Mouse (Mus musculus) ZHBTc4 (cell line): ENCODE measurements around the gene Cant1.

Source experiments
- DNase-seq: peaks from one replicate; pipeline ENCODE4 v3.0.0-alpha.2; 2011; ENCODE audit warnings: low read depth, low spot score

Cant1 gene

GRCm38 (mm10) chr11:118374506-118374905 lies 44.4 kb downstream of the Cant1 start:
- no peak for DNase-seq

- DNase-seq = peak; percentile 79
These were observed 46.2 kb downstream of the Cant1 start for GRCm38 (mm10) chr11:118372641-118373040.

GRCm38 (mm10) chr11:118371876-118372275 lies 47.0 kb downstream of the Cant1 start:
- no peak for DNase-seq

DNA sequence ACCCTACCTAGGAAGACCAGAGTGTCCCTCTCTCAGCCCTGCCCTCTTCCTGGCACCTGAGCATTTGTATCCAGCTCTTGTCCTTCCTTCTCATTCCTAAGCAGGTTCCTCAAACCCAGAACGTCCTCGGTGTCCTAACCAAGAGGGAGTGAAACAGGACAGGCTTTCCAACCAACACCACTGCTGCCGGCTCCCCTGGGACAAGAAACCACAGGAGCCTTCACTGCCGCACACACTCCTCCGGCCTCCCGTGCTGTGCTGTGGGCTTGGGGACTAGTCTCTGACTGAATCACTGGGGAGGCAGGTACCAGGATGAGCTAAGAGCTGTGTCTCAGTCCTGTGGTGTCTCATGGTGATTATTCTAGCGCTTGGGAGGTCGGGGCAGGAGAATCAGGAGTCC lies 49.2 kb downstream of the Cant1 start:
- no peak for DNase-seq

- no peak for DNase-seq
These were observed 49.6 kb downstream of the Cant1 start for GRCm38 (mm10) chr11:118369251-118369650.

GRCm38 (mm10) chr11:118368330-118368729 lies 50.6 kb downstream of the Cant1 start:
- peak; percentile 88 for DNase-seq

- no peak for DNase-seq
These were observed 52.3 kb downstream of the Cant1 start for GRCm38 (mm10) chr11:118366559-118366958.

GRCm38 (mm10) chr11:118366108-118366507 lies 52.8 kb downstream of the Cant1 start:
- DNase-seq = no peak

DNA sequence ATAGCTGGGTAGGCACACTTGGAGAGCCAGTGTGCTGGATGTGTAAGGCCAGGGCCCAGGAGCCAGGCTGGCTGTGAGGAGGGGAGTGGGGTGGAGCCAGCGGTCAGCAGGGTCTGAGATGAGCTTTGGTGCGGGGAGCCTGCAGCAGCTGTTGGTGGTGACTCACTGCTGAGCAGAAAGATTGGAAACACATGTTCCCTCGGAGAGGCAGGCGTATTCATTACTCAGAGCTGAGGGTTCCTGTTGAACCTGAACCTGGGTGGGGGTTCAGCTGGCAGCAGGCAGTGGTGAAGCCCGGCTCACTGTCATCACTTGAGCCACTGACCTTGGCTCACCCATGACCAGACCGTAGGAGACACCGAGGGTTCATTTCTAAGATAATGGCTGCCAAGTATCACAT lies 53.7 kb downstream of the Cant1 start:
- no peak for DNase-seq

DNA sequence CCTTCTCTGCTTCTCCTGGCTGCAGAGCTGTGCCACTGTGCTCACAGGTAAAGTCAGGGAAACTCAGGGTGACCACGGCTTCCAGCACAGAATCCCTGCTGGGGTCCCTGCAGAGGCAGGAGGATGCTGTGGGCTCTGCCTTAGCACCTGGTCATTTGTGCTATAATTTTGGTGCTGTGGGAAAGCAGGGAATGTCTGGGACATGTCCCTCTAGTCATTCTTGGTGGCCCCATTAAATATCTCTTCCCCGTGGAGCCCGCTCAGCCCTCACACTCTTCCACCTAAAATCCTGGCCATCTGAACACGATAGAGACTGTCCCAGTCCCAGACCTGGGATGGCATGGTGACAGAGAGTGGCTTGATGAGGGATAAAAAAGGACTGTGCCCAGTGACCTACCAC lies 54.9 kb downstream of the Cant1 start:
- DNase-seq = no peak

DNA sequence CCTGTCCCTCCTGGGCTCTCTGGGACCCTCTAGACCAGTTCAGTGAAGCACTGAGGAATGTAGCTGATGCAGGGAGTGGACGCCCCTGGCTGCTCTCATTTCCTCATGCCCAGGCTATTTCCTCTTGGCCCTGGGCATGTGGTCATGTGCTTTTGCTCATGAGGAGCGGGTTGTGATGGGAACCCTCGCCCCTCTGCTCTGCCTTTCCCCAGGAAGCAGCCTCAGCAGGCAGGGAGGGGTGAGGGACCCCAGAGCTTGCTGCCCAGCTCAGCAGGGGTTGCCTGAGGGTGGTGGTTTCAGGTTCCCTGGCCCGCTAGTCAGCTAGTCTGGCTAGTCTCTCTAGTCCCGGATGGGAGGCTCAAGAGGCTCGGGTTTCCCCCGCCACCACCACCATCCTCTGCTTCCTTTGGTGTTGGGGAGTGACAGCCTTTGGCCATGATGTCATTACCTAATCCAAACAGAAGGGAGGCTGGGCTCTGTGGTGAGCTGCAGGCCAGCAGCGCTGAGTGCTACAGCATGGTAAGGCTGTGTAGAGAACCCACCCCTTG lies 55.8 kb downstream of the Cant1 start:
- no peak for DNase-seq

- no peak for DNase-seq
These were observed 56.4 kb downstream of the Cant1 start for GRCm38 (mm10) chr11:118362501-118362900.

GRCm38 (mm10) chr11:118360907-118361341 lies 58.0 kb downstream of the Cant1 start:
- DNase-seq = no peak

- peak; percentile 19 for DNase-seq
These were observed 58.4 kb downstream of the Cant1 start for GRCm38 (mm10) chr11:118360491-118360890.
